In genomic region chr11:99238468-99238867, GRCm38 (mm10) we compare ENCODE assay signal across 12 mouse cellular contexts. TPM values are rescaled to one million over a fixed set of nuclear protein-coding genes. Genes with fewer than 3 reads are reported as not detected.
A peak's percentile ranks its signal among the peaks of the same experiment; 100 is the strongest.
DNase-seq lines count a peak whose midpoint lies in the region; ATAC-seq lines count a peak whose summit lies in the region.
"Had no signal": no experiment of that assay in that cellular context is flagged by ENCODE, and none has a peak within 500 bp of the region (broad histone marks: within the 10 kb centered on the region; RNA-seq: fewer than 3 reads in every experiment).

No protein-coding gene starts in this region.

- ATAC-seq in hematopoietic stem cell, adult 5-6 weeks (replicated peaks in 1 of 2; ENCODE audit: insufficient read depth in 1 of 2, low FRiP score in 2 of 2, low TSS enrichment in 1 of 2, low read depth in 1 of 2, poor library complexity in 2 of 2, severe bottlenecking in 2 of 2) = peak; percentile 53 to 64; a peak in 3 of 4 replicates
- ATAC-seq: midbrain, embryonic 15.5 days had no signal

- DNase-seq in 416B (ENCODE audit: low read depth) = peak; percentile 66
- peak; percentile 91 for DNase-seq in CD4-positive helper T cell, adult 2 months (ENCODE audit: low read depth, low spot score)
- peak; percentile 20 for DNase-seq in skeletal muscle tissue, adult 2 months (ENCODE audit: low read depth, low spot score)
- no peak for DNase-seq in layer of hippocampus, postnatal 14 days (ENCODE audit: low spot score in 2 of 2)
- DNase-seq in adrenal gland, postnatal 4 days (ENCODE audit: low spot score in 2 of 2) = no peak
- DNase-seq in right cerebral cortex, adult 18-20 months = no peak
- DNase-seq in right cerebral cortex, postnatal 10 days (ENCODE audit: low spot score in 2 of 2) = no peak
- DNase-seq: cerebellum, adult 11-12 months; retina, postnatal 1 day had no signal

RNA-seq across cellular contexts. Expression of gene Krt222, which starts 5.4 kb away (rescaled TPM):
- total RNA-seq in hematopoietic stem cell, adult 5-6 weeks (2017) = not detected in 2 replicates
- 10 to 100 TPM; 28.4 to 32.8 TPM for total RNA-seq in layer of hippocampus, postnatal 14 days (2021)
- total RNA-seq in adrenal gland, postnatal 4 days (2021) = 1 to 10 TPM; 1.2 to 1.9 TPM

RNA-seq across cellular contexts. Expression of gene Smarce1, which starts 7.7 kb away (rescaled TPM):
- 298 and 368 TPM in 2 replicates for total RNA-seq in hematopoietic stem cell, adult 5-6 weeks (2017)
- 10 to 100 TPM; 75.4 to 80.2 TPM for total RNA-seq in layer of hippocampus, postnatal 14 days (2021)
- 100 to 1,000 TPM in 1 of 2 experiments, 10 to 100 TPM in 1; 99.6 to 106 TPM for total RNA-seq in adrenal gland, postnatal 4 days (2021)

RNA-seq across cellular contexts. Expression of gene Krt24, which starts 46.6 kb away (rescaled TPM):
- not detected in 2 replicates for total RNA-seq in hematopoietic stem cell, adult 5-6 weeks (2017)
- total RNA-seq in layer of hippocampus, postnatal 14 days (2021) = not detected
- total RNA-seq in adrenal gland, postnatal 4 days (2021) = not detected
- total RNA-seq: liver, adult 2 months had no signal

Comparison
In these comparisons a context has a peak if more than half of its experiments do, and no peak if none do; other contexts are left out.
1. DNase-seq: peak in 416B (single experiment), CD4-positive helper T cell, adult 2 months (single experiment) and skeletal muscle tissue, adult 2 months (single experiment); none in layer of hippocampus, postnatal 14 days (0 of 2), adrenal gland, postnatal 4 days (0 of 2), right cerebral cortex, adult 18-20 months (single experiment) and right cerebral cortex, postnatal 10 days (0 of 2).
2. RNA of gene Krt222, which starts 5.4 kb away (total RNA-seq): 28.4 to 32.8 TPM in layer of hippocampus, postnatal 14 days; 1.2 to 1.9 TPM in adrenal gland, postnatal 4 days and not detected in hematopoietic stem cell, adult 5-6 weeks; every median in the first group is over 4 times any median in the second.